Mouse (Mus musculus): ENCODE measurements at regions not wholly inside any gene's neighbourhood (a gene's known extent, or its start where the extent isn't known, plus 50 kb on each side); places are given as distances from the start of the nearest gene placed in this dataset.

GRCm38 (mm10) chr14:67141151-67141550, 1132.1 kb upstream of the Gulo start:
- no peak for DNase-seq
- intact Hi-C loops (cut with DNase I) = loop anchor here (2.0 kb wide), 1 partner anchor 44 kb away; no protein-coding TSS in a partner anchor

- DNase-seq = no peak
- intact Hi-C loops (cut with DNase I) = loop anchor here (2.0 kb wide), 1 partner anchor 43 kb away; no protein-coding TSS in a partner anchor
These were observed 1130.7 kb upstream of the Gulo start for GRCm38 (mm10) chr14:67139674-67140073.

GRCm38 (mm10) chr14:67139152-67139551, 1130.1 kb upstream of the Gulo start:
- intact Hi-C loops (cut with DNase I) = no loop called here
- DNase-seq = no peak

GRCm38 (mm10) chr14:67136141-67136498, 1127.1 kb upstream of the Gulo start:
- intact Hi-C loops (cut with DNase I) = loop anchor here (2.0 kb wide), 2 partner anchors 53 to 89 kb away; no protein-coding TSS in a partner anchor
- DNase-seq = peak in 1 of 2 experiments; percentile 13

GRCm38 (mm10) chr14:67135221-67136140, 1126.5 kb upstream of the Gulo start:
- intact Hi-C loops (cut with DNase I) = loop anchor here (2.0 kb wide), 3 partner anchors 53 to 89 kb away; no protein-coding TSS in a partner anchor
- peak; percentile 49 to 66 for DNase-seq

- intact Hi-C loops (cut with DNase I) = no loop called here
- peak in 1 of 2 experiments; percentile 9 for DNase-seq
These were observed 1124.2 kb upstream of the Gulo start for GRCm38 (mm10) chr14:67133221-67133620.

GRCm38 (mm10) chr14:67127118-67127517, 1118.1 kb upstream of the Gulo start:
- DNase-seq = no peak
- intact Hi-C loops (cut with DNase I) = no loop called here

GRCm38 (mm10) chr14:67126254-67126653, 1117.2 kb upstream of the Gulo start:
- intact Hi-C loops (cut with DNase I) = no loop called here
- no peak for DNase-seq

GRCm38 (mm10) chr14:67123300-67123699, 1114.3 kb upstream of the Gulo start:
- intact Hi-C loops (cut with DNase I) = no loop called here
- no peak for DNase-seq

All from heart, postnatal 36 days (tissue).